In the genomic region with DNA sequence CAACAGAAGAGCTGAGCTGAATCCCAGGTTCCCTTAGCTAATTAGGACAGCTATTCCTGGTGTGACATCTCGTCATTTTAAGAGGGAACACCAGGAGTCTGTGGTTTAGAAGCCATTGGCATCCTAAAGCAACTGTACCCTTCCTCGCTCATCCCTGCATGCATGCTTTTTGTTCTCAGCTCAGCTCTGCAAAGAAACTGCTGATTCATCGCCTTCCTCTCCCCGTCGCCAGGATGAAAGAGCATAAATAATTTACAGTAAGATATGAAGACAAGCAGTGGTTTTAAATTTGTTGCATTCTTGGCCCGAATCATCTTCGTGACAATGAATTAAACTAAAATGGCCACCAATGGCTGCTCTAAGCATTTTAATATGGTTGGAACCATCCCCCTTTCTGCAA, we compare ENCODE assay signal across 16 mouse cellular contexts.
DNase-seq lines count a peak whose midpoint lies in the region; ATAC-seq lines count a peak whose summit lies in the region.
"Had no signal": no experiment of that assay in that cellular context is flagged by ENCODE, and none has a peak within 500 bp of the region (broad histone marks: within the 10 kb centered on the region; RNA-seq: fewer than 3 reads in every experiment).

No protein-coding gene starts in this region.

- H3K9me3 ChIP-seq in midbrain, embryonic 13.5 days: no peaks in the 10 kb centered on the region
- H3K9me3 ChIP-seq: embryonic facial prominence, embryonic 15.5 days; liver, embryonic 12.5 days had no signal

- H3K36me3 ChIP-seq in midbrain, embryonic 13.5 days: no peaks in the 10 kb centered on the region
- H3K36me3 ChIP-seq: embryonic facial prominence, embryonic 15.5 days; liver, embryonic 12.5 days had no signal

- ATAC-seq in common myeloid progenitor, adult 5-6 weeks (replicated peaks; ENCODE audit: low read depth, poor library complexity, severe bottlenecking): peak; percentile 81
- no peak for ATAC-seq in midbrain, embryonic 13.5 days
- ATAC-seq: intestine, embryonic 16.5 days; liver, embryonic 12.5 days had no signal

- H3K27me3 ChIP-seq in midbrain, embryonic 13.5 days: no peaks in the 10 kb centered on the region
- H3K27me3 ChIP-seq: embryonic facial prominence, embryonic 15.5 days; liver, embryonic 12.5 days had no signal

- no peak overlapping the region for H3K4me3 ChIP-seq in midbrain, embryonic 13.5 days (replicated peaks)
- H3K4me3 ChIP-seq: embryonic facial prominence, embryonic 15.5 days; liver, embryonic 12.5 days had no signal

- H3K4me2 ChIP-seq in midbrain, embryonic 13.5 days (replicated peaks): no peak overlapping the region
- H3K4me2 ChIP-seq: embryonic facial prominence, embryonic 15.5 days; liver, embryonic 12.5 days had no signal

- peaks cover 18% of the 10 kb centered on the region for H3K4me1 ChIP-seq in midbrain, embryonic 13.5 days (replicated peaks)
- H3K4me1 ChIP-seq: embryonic facial prominence, embryonic 15.5 days; liver, embryonic 12.5 days had no signal

- peak; percentile 49 for DNase-seq in adrenal gland, adult 2 months
- DNase-seq in adrenal gland, postnatal 25 days: no peak
- peak; percentile 11 to 22 for DNase-seq in left cerebral cortex, adult 18-20 months (ENCODE audit: low spot score in 2 of 2)
- no peak for DNase-seq in left cerebral cortex, adult 9 months (ENCODE audit: low spot score in 2 of 2)
- no peak for DNase-seq in ovary, postnatal 36 days (ENCODE audit: low spot score)
- no peak for DNase-seq in ovary, postnatal 14 days (ENCODE audit: low spot score)
- DNase-seq: cerebellum, postnatal 25 days; kidney, postnatal 36 days; lung, postnatal 36 days; spleen, adult 18-20 months; thymus, adult 2 months had no signal

- peak overlapping the region; percentile 79 for H3K27ac ChIP-seq in midbrain, embryonic 13.5 days
- H3K27ac ChIP-seq: embryonic facial prominence, embryonic 15.5 days; liver, embryonic 12.5 days had no signal

- 53% methylated on average over 7 of the region's 7 CpGs for WGBS in midbrain, embryonic 13.5 days

- no peak overlapping the region for H3K9ac ChIP-seq in midbrain, embryonic 13.5 days (replicated peaks)
- H3K9ac ChIP-seq: embryonic facial prominence, embryonic 15.5 days; liver, embryonic 12.5 days had no signal

Comparison
In these comparisons a context has a peak if more than half of its experiments do, and no peak if none do; other contexts are left out.
1. DNase-seq: peak in adrenal gland, adult 2 months (single experiment) and left cerebral cortex, adult 18-20 months (2 of 2); none in adrenal gland, postnatal 25 days (single experiment), left cerebral cortex, adult 9 months (0 of 2), ovary, postnatal 36 days (single experiment) and ovary, postnatal 14 days (single experiment).